Mouse (Mus musculus) intestine, embryonic 14.5 days (tissue): Measurements from ENCODE around the gene Ms4a6d. TPM values are rescaled to one million over a fixed set of nuclear protein-coding genes. Genes with fewer than 3 reads are reported as not detected.

Source experiments
- ATAC-seq: fragments of 200-750 bp; cut with Nextera tagmentation; replicated peaks from 2 replicates; pipeline ENCODE4 v1.8.0; 2017; ENCODE audit warnings: low read depth, moderate number of reproducible peaks, moderate TSS enrichment, moderate library complexity; ENCODE audit not compliant: low FRiP score, low TSS enrichment
- DNase-seq: peaks from one replicate; pipeline ENCODE4 v3.0.0-alpha.2; 2018; ENCODE audit warnings: low spot score
- H3K27ac ChIP-seq: fragments of 300-500 bp; sonication (generic); 2 replicates; pipeline ENCODE4 v1.5.1; 2014; ENCODE audit warnings: low read depth, mild to moderate bottlenecking, control low read depth
- H3K27me3 ChIP-seq: fragments of 300-500 bp; sonication (generic); replicated peaks from 2 replicates; pipeline ENCODE4 v1.6.1; 2014; ENCODE audit warnings: low read length, control low read depth; ENCODE audit not compliant: control insufficient read depth, insufficient read depth
- H3K36me3 ChIP-seq: fragments of 300-500 bp; sonication (generic); 2 replicates; pipeline ENCODE4 v1.6.1; 2014; ENCODE audit warnings: low read length, control low read depth; ENCODE audit not compliant: control insufficient read depth, insufficient read depth
- H3K4me1 ChIP-seq: fragments of 300-500 bp; sonication (generic); replicated peaks from 2 replicates; pipeline ENCODE4 v1.6.1; 2014; ENCODE audit warnings: low read length, control low read depth, mixed read lengths; ENCODE audit not compliant: control insufficient read depth, insufficient read depth
- H3K4me2 ChIP-seq: fragments of 300-500 bp; sonication (generic); 2 replicates; pipeline ENCODE4 v1.6.1; 2014; ENCODE audit warnings: low read length
- H3K4me3 ChIP-seq: fragments of 300-500 bp; sonication (generic); 2 replicates; pipeline ENCODE4 v1.5.1; 2014; ENCODE audit warnings: low read depth, low read length, control low read depth, mixed read lengths
- H3K9ac ChIP-seq: fragments of 300-500 bp; sonication (generic); 2 replicates; pipeline ENCODE4 v1.6.1; 2014; ENCODE audit warnings: mild to moderate bottlenecking, low read length
- H3K9me3 ChIP-seq: fragments of 300-500 bp; sonication (generic); 2 replicates; pipeline ENCODE4 v1.6.1; 2016; ENCODE audit warnings: low read length, control low read depth; ENCODE audit not compliant: control insufficient read depth
- WGBS: fragments of 180-500 bp; shearing (Covaris S2); extraction: QIAGEN DNeasy Blood & Tissue Kit; methylation state at CpG from one replicate; pipeline ENCODE4 v1.1.7; 2014; 5-methylcytosine and 5-hydroxymethylcytosine counted together
- polyA plus RNA-seq: library from polyadenylated mRNA; unstranded; fragments of >200 nt; fragmentation: Nextera tagmentation; extraction: Ambion mirVana; gene quantifications from 2 replicates; pipeline ENCODE4 v1.2.1, GENCODE M21; 2014

Gene Ms4a6d
- polyA plus RNA-seq, 1 experiment from 2014 or later, result 4.7 TPM

GRCm38 (mm10) chr19:11624800-11625199, 20.2 kb upstream of the Ms4a6d start:
- H3K36me3 ChIP-seq, result no peaks in the 10 kb centered on the region
- H3K4me1 ChIP-seq, result no peaks in the 10 kb centered on the region
- ATAC-seq, result no peak
- DNase-seq, result no peak
- H3K9ac ChIP-seq, result no peak overlapping the region
- H3K9me3 ChIP-seq, result no peaks in the 10 kb centered on the region
- H3K4me3 ChIP-seq, result no peak overlapping the region
- H3K4me2 ChIP-seq, result no peak overlapping the region
- no peak overlapping the region for H3K27ac ChIP-seq
- no peaks in the 10 kb centered on the region for H3K27me3 ChIP-seq

- Histone ChIP-seq H3K4me1 (no peaks in the 10 kb centered on the region), H3K36me3 (no peaks in the 10 kb centered on the region)
- ATAC-seq, result no peak
These were observed 18.9 kb upstream of the Ms4a6d start, which contains the start of gene Ms4a2 for GRCm38 (mm10) chr19:11623551-11623950. Ms4a2 (minus strand) TSS chr19:11623719.

GRCm38 (mm10) chr19:11617983-11618382, 13.3 kb upstream of the Ms4a6d start:
- H3K4me1 ChIP-seq, result no peaks in the 10 kb centered on the region
- H3K4me2 ChIP-seq, result no peak overlapping the region
- no peak overlapping the region for H3K27ac ChIP-seq
- no peak overlapping the region for H3K9ac ChIP-seq
- DNase-seq (no peak), ATAC-seq (no peak)
- no peak overlapping the region for H3K4me3 ChIP-seq
- H3K36me3 ChIP-seq, result no peaks in the 10 kb centered on the region
- H3K27me3 ChIP-seq, result no peaks in the 10 kb centered on the region
- H3K9me3 ChIP-seq, result no peaks in the 10 kb centered on the region

More at GRCm38 (mm10) chr19:11623551-11623950, 18.9 kb upstream of the Ms4a6d start, which contains the start of gene Ms4a2:
- no peak for DNase-seq
- Histone ChIP-seq H3K9me3 (no peaks in the 10 kb centered on the region), H3K4me3 (no peak within 1 kb of the TSS), H3K9ac (no peak within 1 kb of the TSS), H3K27me3 (no peaks in the 10 kb centered on the region), H3K27ac (no peak within 1 kb of the TSS), H3K4me2 (no peak within 1 kb of the TSS)
- 76% methylated on average over 2 of the region's 2 CpGs for WGBS

GRCm38 (mm10) chr19:11614805-11615204, 10.2 kb upstream of the Ms4a6d start:
- no peaks in the 10 kb centered on the region for H3K36me3 ChIP-seq
- no peaks in the 10 kb centered on the region for H3K27me3 ChIP-seq
- H3K4me2 ChIP-seq, result no peak overlapping the region
- DNase-seq (no peak), ATAC-seq (no peak)
- H3K4me3 ChIP-seq, result no peak overlapping the region
- WGBS, result 59% methylated on average over 2 of the region's 2 CpGs
- H3K27ac ChIP-seq, result no peak overlapping the region
- H3K9ac ChIP-seq, result no peak overlapping the region
- 0 out of 2 replicates have a peak, but pooled peaks cover 2% of the 10 kb centered on the region for H3K4me1 ChIP-seq
- H3K9me3 ChIP-seq, result no peaks in the 10 kb centered on the region

- Histone ChIP-seq H3K4me3 (no peak overlapping the region), H3K9ac (no peak overlapping the region), H3K4me2 (no peak overlapping the region), H3K27ac (no peak overlapping the region), H3K4me1 (0 out of 2 replicates have a peak, but pooled peaks cover 2% of the 10 kb centered on the region), H3K36me3 (no peaks in the 10 kb centered on the region), H3K9me3 (no peaks in the 10 kb centered on the region), H3K27me3 (no peaks in the 10 kb centered on the region)
- no peak for DNase-seq
- ATAC-seq, result no peak
- WGBS, result 55% methylated on average over 8 of the region's 8 CpGs
These were observed 9.3 kb upstream of the Ms4a6d start for GRCm38 (mm10) chr19:11613776-11614443.

- Histone ChIP-seq H3K9me3 (no peaks in the 10 kb centered on the region), H3K4me1 (0 out of 2 replicates have a peak, but pooled peaks cover 2% of the 10 kb centered on the region), H3K36me3 (no peaks in the 10 kb centered on the region), H3K27ac (no peak overlapping the region), H3K9ac (no peak overlapping the region), H3K4me2 (no peak overlapping the region), H3K27me3 (no peaks in the 10 kb centered on the region), H3K4me3 (no peak overlapping the region)
- WGBS, result 71% methylated on average over 1 of the region's 1 CpGs
- DNase-seq, result no peak
- no peak for ATAC-seq
These were observed 8.4 kb upstream of the Ms4a6d start for GRCm38 (mm10) chr19:11613084-11613483.

- Histone ChIP-seq H3K4me2 (no peak overlapping the region), H3K4me3 (no peak overlapping the region), H3K36me3 (no peaks in the 10 kb centered on the region), H3K4me1 (0 out of 2 replicates have a peak, but pooled peaks cover 2% of the 10 kb centered on the region), H3K27ac (no peak overlapping the region), H3K9ac (no peak overlapping the region), H3K9me3 (no peaks in the 10 kb centered on the region), H3K27me3 (no peaks in the 10 kb centered on the region)
- ATAC-seq (no peak), DNase-seq (no peak)
- whole genome bisulfite sequencing, result 27% methylated on average over 2 of the region's 2 CpGs
These were observed 7.6 kb upstream of the Ms4a6d start for GRCm38 (mm10) chr19:11612293-11612692.

GRCm38 (mm10) chr19:11611541-11611945, 6.9 kb upstream of the Ms4a6d start:
- 16% methylated on average over 6 of the region's 6 CpGs for WGBS

GRCm38 (mm10) chr19:11608172-11608571, 3.5 kb upstream of the Ms4a6d start:
- no peak overlapping the region for H3K27ac ChIP-seq
- ATAC-seq, result no peak
- H3K36me3 ChIP-seq, result no peaks in the 10 kb centered on the region
- no peak overlapping the region for H3K9ac ChIP-seq
- WGBS, result 13% methylated on average over 1 of the region's 1 CpGs
- peak; percentile 84 for DNase-seq
- 0 out of 2 replicates have a peak, but pooled peaks cover 2% of the 10 kb centered on the region for H3K4me1 ChIP-seq
- no peaks in the 10 kb centered on the region for H3K9me3 ChIP-seq
- H3K4me2 ChIP-seq, result no peak overlapping the region
- no peak overlapping the region for H3K4me3 ChIP-seq
- H3K27me3 ChIP-seq, result no peaks in the 10 kb centered on the region

More at GRCm38 (mm10) chr19:11611541-11611945, 6.9 kb upstream of the Ms4a6d start:
- peak; percentile 53; the same call in 1 of the 2 replicates for ATAC-seq
- Histone ChIP-seq H3K27ac (no peak overlapping the region), H3K27me3 (no peaks in the 10 kb centered on the region), H3K4me2 (no peak overlapping the region), H3K4me3 (no peak overlapping the region), H3K9me3 (no peaks in the 10 kb centered on the region), H3K9ac (no peak overlapping the region), H3K4me1 (0 out of 2 replicates have a peak, but pooled peaks cover 2% of the 10 kb centered on the region), H3K36me3 (no peaks in the 10 kb centered on the region)
- peak; percentile 59 for DNase-seq
